In genomic region chr3:65365184-65365583, GRCm38 (mm10) we compare ENCODE assay signal across 20 mouse cellular contexts. TPM values are rescaled to one million over a fixed set of nuclear protein-coding genes. Genes with fewer than 3 reads are reported as not detected.
A peak's percentile ranks its signal among the peaks of the same experiment; 100 is the strongest.
DNase-seq lines count a peak whose midpoint lies in the region; ATAC-seq and TF ChIP-seq lines count a peak whose summit lies in the region.
"Had no signal": no experiment of that assay in that cellular context is flagged by ENCODE, and none has a peak within 500 bp of the region (broad histone marks: within the 10 kb centered on the region; RNA-seq: fewer than 3 reads in every experiment).

No protein-coding gene starts in this region.

- H3K27ac ChIP-seq in embryonic facial prominence, embryonic 14.5 days (replicated peaks; ENCODE audit: low read depth, low read length): no peak overlapping the region
- no peak overlapping the region for H3K27ac ChIP-seq in midbrain, postnatal 0 days (ENCODE audit: low read depth, low read length)
- H3K27ac ChIP-seq: embryonic facial prominence, embryonic 13.5 days; forebrain, embryonic 15.5 days; neural tube, embryonic 13.5 days had no signal

- peaks cover under 1% of the 10 kb centered on the region; the same call in 1 of the 2 replicates for H3K36me3 ChIP-seq in embryonic facial prominence, embryonic 14.5 days (ENCODE audit: control insufficient read depth, insufficient read depth, low read length)
- no peaks in the 10 kb centered on the region for H3K36me3 ChIP-seq in midbrain, postnatal 0 days (ENCODE audit: insufficient read depth, low read length)
- H3K36me3 ChIP-seq: forebrain, embryonic 15.5 days had no signal

- no peaks in the 10 kb centered on the region for H3K9me3 ChIP-seq in embryonic facial prominence, embryonic 14.5 days (ENCODE audit: control insufficient read depth, low read length)
- no peaks in the 10 kb centered on the region for H3K9me3 ChIP-seq in midbrain, postnatal 0 days (ENCODE audit: low read length)
- H3K9me3 ChIP-seq: embryonic facial prominence, embryonic 13.5 days; forebrain, embryonic 15.5 days; neural tube, embryonic 13.5 days had no signal

- no peak overlapping the region for H3K4me2 ChIP-seq in embryonic facial prominence, embryonic 14.5 days (ENCODE audit: low read depth, low read length)
- H3K4me2 ChIP-seq in midbrain, postnatal 0 days (ENCODE audit: low read depth, low read length, poor library complexity, severe bottlenecking): no peak overlapping the region
- H3K4me2 ChIP-seq: embryonic facial prominence, embryonic 13.5 days; forebrain, embryonic 15.5 days; neural tube, embryonic 13.5 days had no signal

- WGBS in embryonic facial prominence, embryonic 14.5 days: 43% methylated on average over 6 of the region's 6 CpGs
- WGBS in midbrain, postnatal 0 days: 82% methylated on average over 6 of the region's 6 CpGs

- peak; percentile 32 to 48 for DNase-seq in gastrocnemius, adult 8-10 months (ENCODE audit: low spot score in 2 of 2)
- DNase-seq in gastrocnemius, postnatal 4 days (ENCODE audit: low spot score in 2 of 2): no peak
- DNase-seq in ovary, adult 18-20 months (ENCODE audit: low spot score): peak; percentile 60
- no peak for DNase-seq in ovary, postnatal 10 days (ENCODE audit: low spot score)
- peak; percentile 47 for DNase-seq in embryonic facial prominence, embryonic 14.5 days (ENCODE audit: low spot score)
- DNase-seq in midbrain, postnatal 0 days (ENCODE audit: low spot score): no peak
- DNase-seq in natural killer cell, adult 2 months (ENCODE audit: low spot score in 2 of 2): no peak
- DNase-seq: cerebellum, adult 9-11 months; heart, adult 18-20 months; heart, postnatal 14 days; kidney, adult 18-20 months; lung, adult 18-20 months; lung, postnatal 4 days; thymus, adult 18-20 months had no signal

- H3K4me3 ChIP-seq in embryonic facial prominence, embryonic 14.5 days (ENCODE audit: low read depth, low read length): no peak overlapping the region
- no peak overlapping the region for H3K4me3 ChIP-seq in midbrain, postnatal 0 days (ENCODE audit: low read depth, low read length)
- H3K4me3 ChIP-seq: embryonic facial prominence, embryonic 13.5 days; forebrain, embryonic 15.5 days; neural tube, embryonic 13.5 days had no signal

- H3K4me1 ChIP-seq in embryonic facial prominence, embryonic 14.5 days (ENCODE audit: control insufficient read depth, insufficient read depth, low read length): no peaks in the 10 kb centered on the region
- no peaks in the 10 kb centered on the region for H3K4me1 ChIP-seq in midbrain, postnatal 0 days (ENCODE audit: insufficient read depth, low read length)
- H3K4me1 ChIP-seq: forebrain, embryonic 15.5 days; neural tube, embryonic 13.5 days had no signal

- no peak overlapping the region for H3K9ac ChIP-seq in embryonic facial prominence, embryonic 14.5 days (ENCODE audit: low read depth, low read length)
- H3K9ac ChIP-seq in midbrain, postnatal 0 days (replicated peaks; ENCODE audit: low read length, poor library complexity, severe bottlenecking): no peak overlapping the region
- H3K9ac ChIP-seq: embryonic facial prominence, embryonic 13.5 days; forebrain, embryonic 15.5 days; neural tube, embryonic 13.5 days had no signal

- ATAC-seq in embryonic facial prominence, embryonic 14.5 days (ENCODE audit: low read depth): no peak
- ATAC-seq in midbrain, postnatal 0 days (ENCODE audit: low FRiP score): no peak
- ATAC-seq: CD4-positive, CD25-positive, alpha-beta regulatory T cell, adult 4 months; forebrain, embryonic 15.5 days; hindbrain, embryonic 16.5 days; midbrain, embryonic 16.5 days had no signal

- no peaks in the 10 kb centered on the region for H3K27me3 ChIP-seq in embryonic facial prominence, embryonic 14.5 days (replicated peaks; ENCODE audit: control insufficient read depth, insufficient read depth, low read length)
- H3K27me3 ChIP-seq in midbrain, postnatal 0 days (ENCODE audit: insufficient read depth, low read length): no peaks in the 10 kb centered on the region
- H3K27me3 ChIP-seq: embryonic facial prominence, embryonic 13.5 days; forebrain, embryonic 15.5 days; neural tube, embryonic 13.5 days had no signal

- no peak for TF ChIP-seq CTCF in midbrain, postnatal 0 days (IDR thresholded peaks at IDR 0.05)

RNA-seq across cellular contexts. Expression of gene Ssr3, which starts 27.2 kb away (rescaled TPM):
- 100 to 1,000 TPM; 146 to 229 (median 164) TPM for total RNA-seq in gastrocnemius, adult 8-10 months (2022)
- total RNA-seq in gastrocnemius, postnatal 4 days (2021): 100 to 1,000 TPM; 183 to 192 TPM
- 337 and 349 TPM in 2 replicates for polyA plus RNA-seq in embryonic facial prominence, embryonic 14.5 days (2014; fragmentation: Nextera tagmentation; extraction: Ambion mirVana)
- 140 and 187 TPM in 2 replicates for total RNA-seq in midbrain, postnatal 0 days (2014; rRNA removed)
- polyA plus RNA-seq in midbrain, postnatal 0 days (2015; fragmentation: Nextera tagmentation; extraction: Ambion mirVana): 147 and 151 TPM in 2 replicates

Comparison
In these comparisons a context has a peak if more than half of its experiments do, and no peak if none do; other contexts are left out.
1. DNase-seq: peak in gastrocnemius, adult 8-10 months (2 of 2), ovary, adult 18-20 months (single experiment) and embryonic facial prominence, embryonic 14.5 days (single experiment); none in gastrocnemius, postnatal 4 days (0 of 2), ovary, postnatal 10 days (single experiment), midbrain, postnatal 0 days (single experiment) and natural killer cell, adult 2 months (0 of 2).